Mouse (Mus musculus) adrenal gland, adult 10 weeks (tissue): ENCODE results near the gene Irak3. TPM values are rescaled to one million over a fixed set of nuclear protein-coding genes. Genes with fewer than 3 reads are reported as not detected.

Experiments used
- polyA plus RNA-seq: library from polyadenylated mRNA; stranded (reverse); fragments of 350-450 nt; fragmentation: Illumina TruSeq; extraction: RNeasy Lipid Tissue Mini Kit (QIAGEN cat#74804); gene quantifications from one replicate; pipeline ENCODE4 v1.2.3, GENCODE M21; 2014; ENCODE audit warnings: low read depth, low replicate concordance

Gene Irak3
- polyA plus RNA-seq, result 6.6 TPM

GRCm38 (mm10) chr10:120201961-120202402 is at the start of gene Irak3:
Irak3 (minus strand) TSS chr10:120202130.

GRCm38 (mm10) chr10:120226871-120227661 is 25.1 kb upstream of the Irak3 start, which contains the start of gene Llph:
Llph (plus strand) TSS chr10:120227070.

GRCm38 (mm10) chr10:120201131-120201921 is 604 bp downstream of the Irak3 start, which contains the start of gene Tmbim4:
Tmbim4 (plus strand) TSS chr10:120201590.

GRCm38 (mm10) chr10:120112507-120113396 is 89.2 kb downstream of the Irak3 start, which contains the start of gene Helb:
Helb (minus strand) TSS chr10:120112987.

Other genes starting within 250 kb of the Irak3 start
- 6.1 TPM for gene Helb, start 89.1 kb downstream of the Irak3 start, polyA plus RNA-seq
- 159 TPM for gene Tmbim4, start 540 bp downstream of the Irak3 start, polyA plus RNA-seq
- gene Llph, start 24.9 kb upstream of the Irak3 start, polyA plus RNA-seq, result 21.1 TPM